Mouse (Mus musculus) heart, embryonic 15.5 days (tissue): ENCODE measurements around the gene Igll1. TPM values are rescaled to one million over a fixed set of nuclear protein-coding genes. Genes with fewer than 3 reads are reported as not detected.

Experiments
- ATAC-seq: fragments of 200-750 bp; cut with Nextera tagmentation; replicated peaks from 2 replicates; pipeline ENCODE4 v1.8.0; 2017; ENCODE audit warnings: low read depth, moderate TSS enrichment; ENCODE audit not compliant: insufficient number of reproducible peaks, insufficient read depth, low FRiP score
- H3K27ac ChIP-seq: fragments of 300-500 bp; sonication (generic); 2 replicates; pipeline ENCODE4 v1.5.1; 2015; ENCODE audit warnings: mild to moderate bottlenecking, inconsistent platforms
- H3K27me3 ChIP-seq: fragments of 300-500 bp; sonication (generic); 2 replicates; pipeline ENCODE4 v1.6.1; 2015; ENCODE audit warnings: inconsistent platforms
- H3K36me3 ChIP-seq: fragments of 300-500 bp; sonication (generic); 2 replicates; pipeline ENCODE4 v1.6.1; 2015; ENCODE audit warnings: mild to moderate bottlenecking, inconsistent platforms
- H3K4me1 ChIP-seq: fragments of 300-500 bp; sonication (generic); replicated peaks from 2 replicates; pipeline ENCODE4 v1.6.1; 2015; ENCODE audit warnings: inconsistent platforms
- H3K4me2 ChIP-seq: fragments of 300-500 bp; sonication (generic); 2 replicates; pipeline ENCODE4 v1.6.1; 2015; ENCODE audit warnings: inconsistent platforms, mild to moderate bottlenecking, moderate library complexity
- H3K4me3 ChIP-seq: fragments of 300-500 bp; sonication (generic); 2 replicates; pipeline ENCODE4 v1.5.1; 2015; ENCODE audit warnings: mild to moderate bottlenecking, inconsistent platforms
- H3K9ac ChIP-seq: fragments of 300-500 bp; sonication (generic); 2 replicates; pipeline ENCODE4 v1.6.1; 2015; ENCODE audit warnings: mild to moderate bottlenecking, inconsistent platforms
- H3K9me3 ChIP-seq: fragments of 300-500 bp; sonication (generic); replicated peaks from 2 replicates; pipeline ENCODE4 v1.6.1; 2016; ENCODE audit warnings: inconsistent platforms
- WGBS: fragments of 180-500 bp; shearing (Covaris S2); methylation state at CpG from one replicate; pipeline ENCODE4 v1.1.7; 2015; ENCODE audit warnings: mixed read lengths; 5-methylcytosine and 5-hydroxymethylcytosine counted together
- polyA plus RNA-seq: library from polyadenylated mRNA; unstranded; fragments of >200 nt; fragmentation: Nextera tagmentation; extraction: Ambion mirVana; gene quantifications from 2 replicates; pipeline ENCODE4 v1.2.1, GENCODE M21; 2015

The Igll1 gene
- 0.27 TPM in 1 of 2 replicates, not detected in the other for polyA plus RNA-seq

GRCm38 (mm10) chr16:16863978-16864377, at the start of gene Igll1:
TSS of gene Igll1 (minus strand) at chr16:16863985.
- WGBS: 57% methylated on average over 2 of the region's 2 CpGs
- Histone ChIP-seq H3K4me3 (no peak within 1 kb of the TSS), H3K36me3 (no peaks in the 10 kb centered on the region), H3K27ac (no peak within 1 kb of the TSS), H3K27me3 (no peaks in the 10 kb centered on the region), H3K4me1 (peaks cover 3% of the 10 kb centered on the region; the same call in 1 of the 2 replicates), H3K9me3 (no peaks in the 10 kb centered on the region), H3K4me2 (no peak within 1 kb of the TSS), H3K9ac (no peak within 1 kb of the TSS)
- no peak for ATAC-seq

- no peak overlapping the region for H3K4me2 ChIP-seq
- ATAC-seq: no peak
- H3K27ac ChIP-seq: no peak overlapping the region
- H3K4me3 ChIP-seq: no peak overlapping the region
- peaks cover 48% of the 10 kb centered on the region for H3K36me3 ChIP-seq
- H3K9me3 ChIP-seq: no peaks in the 10 kb centered on the region
- no peaks in the 10 kb centered on the region for H3K27me3 ChIP-seq
- 78% methylated on average over 1 of the region's 1 CpGs for WGBS
- no peak overlapping the region for H3K9ac ChIP-seq
- H3K4me1 ChIP-seq: 0 out of 2 replicates have a peak, but pooled peaks cover 5% of the 10 kb centered on the region
Observed at GRCm38 (mm10) chr16:16913440-16913839, 49.7 kb upstream of the Igll1 start.

DNA sequence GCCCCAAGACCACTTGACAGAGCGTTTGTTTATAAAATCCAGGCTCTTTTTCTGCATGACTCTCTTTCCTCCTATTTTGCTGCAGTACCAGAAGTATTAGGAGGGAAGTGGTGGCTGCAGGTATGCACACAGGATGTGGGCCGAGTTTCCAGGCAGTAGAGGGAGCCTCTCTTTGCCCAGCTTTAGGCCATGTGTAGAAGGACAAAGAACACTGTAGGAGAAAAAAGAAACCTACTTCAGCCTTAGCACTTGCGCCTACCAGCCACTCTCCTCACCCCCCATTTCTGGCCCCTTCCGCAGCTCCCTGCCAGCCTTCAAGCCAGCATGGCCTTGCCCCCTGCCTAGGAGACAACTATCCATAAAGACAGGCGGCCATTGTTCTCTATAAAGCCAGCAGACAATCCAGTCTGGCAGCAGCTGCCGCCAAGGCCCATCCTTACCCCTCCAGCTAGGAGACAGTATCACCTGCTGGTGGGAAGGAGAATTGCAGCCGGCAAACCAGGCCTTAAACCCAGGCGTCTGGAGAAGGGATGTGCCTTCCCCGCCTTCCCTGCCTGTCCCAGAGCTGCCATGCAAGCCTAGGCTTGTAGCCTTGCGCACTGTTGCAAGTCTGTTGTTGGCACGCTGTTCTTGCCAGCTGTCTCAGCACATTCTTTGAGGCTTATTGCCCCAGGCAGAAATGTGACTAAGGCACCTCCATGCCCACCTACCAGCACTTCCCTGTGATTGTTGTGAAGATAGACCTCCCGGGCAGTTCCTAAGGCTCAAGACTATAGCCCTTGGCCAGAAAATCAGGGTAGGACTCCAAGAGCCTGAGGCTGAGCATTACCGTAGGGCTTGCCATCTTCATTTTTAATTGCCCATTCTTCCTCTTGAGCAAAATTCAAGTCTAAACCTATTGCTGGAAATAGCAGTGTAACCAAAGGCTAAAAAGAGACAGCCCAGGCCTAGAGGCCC, 48.1 kb upstream of the Igll1 start:
- Histone ChIP-seq H3K4me1 (0 out of 2 replicates have a peak, but pooled peaks cover 8% of the 10 kb centered on the region), H3K4me2 (no peak overlapping the region)

GRCm38 (mm10) chr16:16907799-16908198, 44.0 kb upstream of the Igll1 start:
- peak overlapping the region; percentile 79 for H3K27ac ChIP-seq
- 33% methylated on average over 6 of the region's 6 CpGs for WGBS
- peak; percentile 79 for ATAC-seq
- H3K4me1 ChIP-seq: 0 out of 2 replicates have a peak, but pooled peaks cover 12% of the 10 kb centered on the region
- no peak overlapping the region for H3K4me2 ChIP-seq
- no peaks in the 10 kb centered on the region for H3K9me3 ChIP-seq
- H3K27me3 ChIP-seq: no peaks in the 10 kb centered on the region
- H3K36me3 ChIP-seq: peaks cover 15% of the 10 kb centered on the region
- no peak overlapping the region for H3K9ac ChIP-seq
- no peak overlapping the region for H3K4me3 ChIP-seq

More for the DNA sequence above, 48.1 kb upstream of the Igll1 start:
- H3K27me3 ChIP-seq: no peaks in the 10 kb centered on the region
- H3K36me3 ChIP-seq: peaks cover 41% of the 10 kb centered on the region
- no peaks in the 10 kb centered on the region for H3K9me3 ChIP-seq
- peak overlapping the region; percentile 58 for H3K27ac ChIP-seq
- 42% methylated on average over 13 of the region's 13 CpGs for WGBS
- no peak overlapping the region for H3K9ac ChIP-seq
- no peak overlapping the region for H3K4me3 ChIP-seq
- ATAC-seq: peak; percentile 63

DNA sequence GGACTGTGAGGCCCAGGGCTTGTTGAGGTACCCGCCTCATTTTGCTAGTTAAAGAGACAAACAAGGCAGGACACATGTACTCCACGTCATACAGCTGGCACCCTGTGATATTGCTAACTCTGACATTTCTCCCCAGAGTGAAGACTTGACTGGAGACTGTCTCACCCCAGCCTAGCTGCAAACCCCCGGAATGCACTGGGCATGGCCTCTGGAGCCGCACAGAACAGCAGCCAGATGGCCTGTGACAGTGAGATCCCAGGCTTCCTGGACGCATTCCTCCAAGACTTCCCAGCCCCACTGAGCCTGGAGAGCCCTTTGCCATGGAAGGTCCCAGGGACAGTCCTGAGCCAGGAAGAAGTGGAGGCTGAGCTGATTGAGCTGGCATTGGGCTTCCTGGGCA, 39.4 kb upstream of the Igll1 start:
- H3K4me3 ChIP-seq: no peak overlapping the region
- ATAC-seq: no peak

GRCm38 (mm10) chr16:16902329-16902728, 38.5 kb upstream of the Igll1 start:
- Histone ChIP-seq H3K4me3 (no peak overlapping the region), H3K27ac (peak overlapping the region; percentile 17; the same call in 1 of the 2 replicates), H3K4me1 (peaks cover 9% of the 10 kb centered on the region; the same call in 1 of the 2 replicates), H3K9me3 (no peaks in the 10 kb centered on the region), H3K36me3 (peaks cover 7% of the 10 kb centered on the region), H3K9ac (no peak overlapping the region), H3K4me2 (no peak overlapping the region), H3K27me3 (no peaks in the 10 kb centered on the region)
- no peak for ATAC-seq
- 72% methylated on average over 4 of the region's 4 CpGs for WGBS

More for the DNA sequence above, 39.4 kb upstream of the Igll1 start:
- Histone ChIP-seq H3K36me3 (peaks cover 7% of the 10 kb centered on the region), H3K9me3 (no peaks in the 10 kb centered on the region), H3K4me1 (0 out of 2 replicates have a peak, but pooled peaks cover 7% of the 10 kb centered on the region), H3K9ac (no peak overlapping the region), H3K27me3 (no peaks in the 10 kb centered on the region), H3K27ac (no peak overlapping the region; the same call in 1 of the 2 replicates), H3K4me2 (no peak overlapping the region)
- 70% methylated on average over 5 of the region's 5 CpGs for WGBS

- ATAC-seq: no peak
- Histone ChIP-seq H3K9me3 (no peaks in the 10 kb centered on the region), H3K27ac (peak overlapping the region; percentile 66), H3K9ac (peak overlapping the region; percentile 70), H3K27me3 (no peaks in the 10 kb centered on the region), H3K4me3 (peak overlapping the region; percentile 69), H3K4me1 (peaks cover 12% of the 10 kb centered on the region), H3K4me2 (peak overlapping the region; percentile 83), H3K36me3 (peaks cover 20% of the 10 kb centered on the region)
- WGBS: 25% methylated on average over 10 of the region's 10 CpGs
Observed at GRCm38 (mm10) chr16:16897056-16897584, 33.3 kb upstream of the Igll1 start.

GRCm38 (mm10) chr16:16896382-16897055, 32.7 kb upstream of the Igll1 start, which contains the start of gene Ppm1f:
TSS of gene Ppm1f (plus strand) at chr16:16896469.
- Histone ChIP-seq H3K9me3 (no peaks in the 10 kb centered on the region), H3K4me2 (peak within 1 kb of the TSS; percentile 83), H3K9ac (peak within 1 kb of the TSS; percentile 70), H3K4me1 (peaks cover 12% of the 10 kb centered on the region), H3K27ac (peak within 1 kb of the TSS; percentile 66), H3K27me3 (no peaks in the 10 kb centered on the region), H3K4me3 (peak within 1 kb of the TSS; percentile 69), H3K36me3 (peaks cover 26% of the 10 kb centered on the region)
- under 1% methylated on average over 29 of the region's 29 CpGs for WGBS
- peak; percentile 88 for ATAC-seq

DNA sequence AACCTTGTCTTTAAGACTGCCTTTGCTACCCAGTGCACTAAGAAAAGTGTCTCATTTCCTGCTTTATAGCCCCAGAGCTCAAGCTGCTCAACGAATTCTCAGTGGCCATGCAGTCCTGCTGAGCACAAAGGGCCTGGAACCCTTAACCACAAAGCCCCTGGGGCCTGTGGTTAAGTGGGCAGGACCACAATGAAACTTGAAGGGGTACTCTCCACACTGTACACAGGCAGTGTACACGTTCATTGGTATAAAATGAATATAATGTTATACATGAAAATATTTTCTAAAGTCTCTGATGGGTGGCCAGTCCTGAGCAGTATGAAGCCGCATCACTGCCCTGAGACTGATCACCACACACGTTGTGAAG, 32.2 kb upstream of the Igll1 start:
- Histone ChIP-seq H3K9me3 (no peaks in the 10 kb centered on the region), H3K4me3 (0 out of 2 replicates have a peak overlapping the region, but pooled peaks have one; percentile 69), H3K27ac (peak overlapping the region; percentile 3; the same call in 1 of the 2 replicates), H3K36me3 (peaks cover 31% of the 10 kb centered on the region), H3K4me2 (0 out of 2 replicates have a peak overlapping the region, but pooled peaks have one; percentile 83), H3K27me3 (no peaks in the 10 kb centered on the region), H3K9ac (no peak overlapping the region), H3K4me1 (peaks cover 12% of the 10 kb centered on the region)
- ATAC-seq: peak; percentile 22
- WGBS: 29% methylated on average over 4 of the region's 4 CpGs

- Histone ChIP-seq H3K4me1 (peaks cover 11% of the 10 kb centered on the region), H3K9ac (no peak overlapping the region), H3K27ac (no peak overlapping the region), H3K27me3 (no peaks in the 10 kb centered on the region), H3K4me3 (no peak overlapping the region), H3K9me3 (no peaks in the 10 kb centered on the region), H3K36me3 (peaks cover 67% of the 10 kb centered on the region), H3K4me2 (no peak overlapping the region)
- ATAC-seq: no peak
- 88% methylated on average over 7 of the region's 7 CpGs for WGBS
Observed at GRCm38 (mm10) chr16:16892366-16892765, 28.6 kb upstream of the Igll1 start.

DNA sequence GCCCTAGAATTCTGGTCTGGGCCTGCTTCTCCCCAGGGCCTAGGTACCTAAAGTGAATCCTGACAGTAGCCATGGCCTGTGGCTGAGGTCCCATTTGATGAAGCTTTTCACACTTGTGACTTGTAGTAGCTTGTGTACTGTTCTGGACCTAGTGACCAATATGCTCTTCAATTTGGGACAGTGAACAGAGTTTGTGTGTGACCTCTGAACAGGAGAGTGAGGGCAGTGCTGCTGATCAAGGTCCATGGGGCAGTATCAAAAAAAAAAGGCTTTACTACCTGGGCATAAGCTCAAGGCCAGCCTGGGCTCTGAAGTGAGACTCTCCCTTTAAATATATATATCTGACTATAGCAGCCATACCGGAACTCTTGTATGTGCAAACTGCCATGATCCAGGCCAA, 24.6 kb upstream of the Igll1 start:
- WGBS: 94% methylated on average over 1 of the region's 1 CpGs
- Histone ChIP-seq H3K9me3 (no peaks in the 10 kb centered on the region), H3K27me3 (no peaks in the 10 kb centered on the region), H3K36me3 (peaks cover 98% of the 10 kb centered on the region), H3K9ac (no peak overlapping the region), H3K4me2 (no peak overlapping the region), H3K27ac (no peak overlapping the region), H3K4me3 (no peak overlapping the region), H3K4me1 (no peaks in the 10 kb centered on the region)
- no peak for ATAC-seq
